Mouse (Mus musculus): ENCODE measurements around the gene Gm10715. TPM values are rescaled to one million over a fixed set of nuclear protein-coding genes. Genes with fewer than 3 reads are reported as not detected.

Gm10715 gene
- polyA plus RNA-seq, 1 experiment, result not detected

Other genes with a start within 250 kb of the Gm10715 start
- 17.7 TPM in 1 of 2 replicates, not detected in the other for gene Gm10722, start 36.0 kb upstream of the Gm10715 start, polyA plus RNA-seq (2012; ENCODE audit: insufficient read depth, low replicate concordance)
- gene Gm11168, start 33.5 kb upstream of the Gm10715 start, polyA plus RNA-seq (2012; ENCODE audit: insufficient read depth, low replicate concordance), result 1.2 and 11.0 TPM in 2 replicates
- 1.3 and 17.4 TPM in 2 replicates for gene Gm10721, start 23.7 kb upstream of the Gm10715 start, polyA plus RNA-seq (2012; ENCODE audit: insufficient read depth, low replicate concordance)
- gene Gm10720, start 21.2 kb upstream of the Gm10715 start, polyA plus RNA-seq (2012; ENCODE audit: insufficient read depth, low replicate concordance), result 1.1 and 3.0 TPM in 2 replicates
- gene Gm10719, start 19.5 kb upstream of the Gm10715 start, polyA plus RNA-seq (2012; ENCODE audit: insufficient read depth, low replicate concordance), result 9.8 and 114 TPM in 2 replicates
- gene Gm10718, start 13.3 kb upstream of the Gm10715 start, polyA plus RNA-seq (2012; ENCODE audit: insufficient read depth, low replicate concordance), result 18.3 and 195 TPM in 2 replicates
- gene Gm10717, start 11.5 kb upstream of the Gm10715 start, polyA plus RNA-seq (2012; ENCODE audit: insufficient read depth, low replicate concordance), result 1.6 and 23.0 TPM in 2 replicates
- 0.16 and 4.3 TPM in 2 replicates for gene Gm17535, start 2.3 kb upstream of the Gm10715 start, polyA plus RNA-seq (2012; ENCODE audit: insufficient read depth, low replicate concordance)

Data from megakaryocyte, embryonic 14.5 days (primary cell).